Mouse (Mus musculus): Measurements from ENCODE around the gene Ncam1. TPM values are rescaled to one million over a fixed set of nuclear protein-coding genes. Genes with fewer than 3 reads are reported as not detected.

Gene Ncam1
- polyA plus RNA-seq, 1 experiment from 2014 or later: 217 TPM

DNA sequence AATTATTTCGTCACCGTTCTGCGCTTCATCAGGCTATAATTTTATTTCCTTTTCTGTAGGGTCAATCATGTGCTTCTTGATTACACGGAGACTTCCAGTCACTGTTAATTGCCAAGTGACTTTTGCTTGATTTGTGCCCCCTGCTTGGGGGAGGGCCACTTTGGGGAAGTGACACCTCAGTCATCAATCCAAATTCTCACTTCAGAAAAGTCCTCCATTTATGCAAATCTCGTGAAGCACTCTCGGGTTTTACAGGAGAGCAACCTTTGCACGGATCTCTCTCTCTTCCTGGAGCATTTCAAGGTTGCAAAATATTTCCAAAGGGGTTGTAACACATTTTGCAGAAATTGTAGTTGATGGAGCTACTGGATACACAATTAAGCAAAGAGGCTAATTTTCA, 267.5 kb downstream of the Ncam1 start:
- no peaks in the 10 kb centered on the region for H3K9me3 ChIP-seq (replicated peaks)
- peaks cover 55% of the 10 kb centered on the region for H3K4me1 ChIP-seq
- H3K4me3 ChIP-seq: no peak overlapping the region
- 63% methylated on average over 7 of the region's 7 CpGs for WGBS
- ATAC-seq: no peak
- no peak overlapping the region for H3K9ac ChIP-seq
- H3K27me3 ChIP-seq: no peaks in the 10 kb centered on the region
- H3K36me3 ChIP-seq (ENCODE audit: poor library complexity, severe bottlenecking): peaks cover 14% of the 10 kb centered on the region
- H3K4me2 ChIP-seq: no peak overlapping the region
- peak overlapping the region; percentile 19; the same call in 1 of the 2 replicates for H3K27ac ChIP-seq

GRCm38 (mm10) chr9:49530739-49531138, 268.0 kb downstream of the Ncam1 start:
- Histone ChIP-seq H3K4me1 (peaks cover 50% of the 10 kb centered on the region), H3K9ac (no peak overlapping the region), H3K36me3 (ENCODE audit: poor library complexity, severe bottlenecking) (peaks cover 14% of the 10 kb centered on the region), H3K4me2 (no peak overlapping the region), H3K9me3 (replicated peaks) (no peaks in the 10 kb centered on the region), H3K4me3 (no peak overlapping the region), H3K27ac (no peak overlapping the region), H3K27me3 (no peaks in the 10 kb centered on the region)
- WGBS: 68% methylated on average over 4 of the region's 4 CpGs
- ATAC-seq: no peak

DNA sequence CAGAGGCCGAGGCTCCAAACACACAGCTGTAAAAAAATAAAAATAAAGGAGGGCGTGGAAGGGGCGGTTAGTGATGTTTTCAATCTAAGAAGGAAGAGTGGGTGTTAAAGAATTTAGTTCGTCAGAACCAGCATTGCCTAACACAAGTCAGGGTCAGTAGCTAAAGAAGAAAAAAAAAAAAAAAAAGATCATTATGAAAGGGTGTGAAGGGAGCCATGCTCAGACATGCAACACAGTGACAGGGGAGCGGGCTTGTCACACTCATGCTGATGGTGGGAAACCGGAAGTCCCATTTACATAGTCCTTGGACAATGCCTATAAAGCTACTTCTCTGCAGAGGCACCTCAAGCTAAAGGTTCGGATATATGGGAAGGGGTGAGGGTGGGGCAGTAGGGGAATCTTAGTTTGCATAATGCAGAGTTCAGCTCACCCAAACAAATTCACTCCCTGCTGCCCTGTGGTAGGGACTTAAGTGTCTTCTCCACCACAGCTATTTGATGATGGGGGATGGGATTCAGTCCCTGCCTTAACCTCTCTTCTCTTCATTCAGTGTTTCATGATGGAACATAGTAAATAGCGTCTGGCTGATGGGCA, 269.3 kb downstream of the Ncam1 start:
- WGBS: 68% methylated on average over 8 of the region's 8 CpGs
- Histone ChIP-seq H3K27me3 (no peaks in the 10 kb centered on the region), H3K4me3 (no peak overlapping the region), H3K27ac (no peak overlapping the region), H3K4me2 (no peak overlapping the region), H3K4me1 (peaks cover 43% of the 10 kb centered on the region), H3K9me3 (replicated peaks) (no peaks in the 10 kb centered on the region), H3K9ac (no peak overlapping the region), H3K36me3 (ENCODE audit: poor library complexity, severe bottlenecking) (peaks cover 14% of the 10 kb centered on the region)
- ATAC-seq: no peak

DNA sequence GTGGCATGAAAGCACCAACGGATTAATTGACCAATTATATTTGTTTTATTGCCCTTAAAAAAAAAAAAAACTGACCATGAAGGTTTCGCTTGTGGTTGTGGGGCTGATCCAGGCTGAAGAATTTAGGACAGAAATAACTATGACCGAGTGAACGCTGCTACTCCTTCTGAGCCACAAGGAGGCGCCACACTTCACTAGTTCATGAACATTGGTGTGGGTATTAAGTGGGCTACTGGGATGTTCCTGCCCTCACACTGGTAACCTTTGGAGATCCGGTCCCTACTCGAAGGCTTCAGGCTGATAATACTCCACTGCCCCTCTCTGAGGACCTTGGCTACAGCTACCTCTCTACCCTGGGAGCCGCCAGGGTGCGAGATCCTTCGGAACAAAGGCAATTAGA, 269.8 kb downstream of the Ncam1 start:
- no peaks in the 10 kb centered on the region for H3K9me3 ChIP-seq (replicated peaks)
- H3K4me3 ChIP-seq: no peak overlapping the region
- ATAC-seq: peak; percentile 46; the same call in 1 of the 2 replicates
- H3K4me1 ChIP-seq: peaks cover 38% of the 10 kb centered on the region
- H3K27me3 ChIP-seq: no peaks in the 10 kb centered on the region
- H3K36me3 ChIP-seq (ENCODE audit: poor library complexity, severe bottlenecking): peaks cover 14% of the 10 kb centered on the region
- no peak overlapping the region for H3K27ac ChIP-seq
- H3K4me2 ChIP-seq: no peak overlapping the region
- no peak overlapping the region for H3K9ac ChIP-seq
- 52% methylated on average over 10 of the region's 10 CpGs for WGBS

DNA sequence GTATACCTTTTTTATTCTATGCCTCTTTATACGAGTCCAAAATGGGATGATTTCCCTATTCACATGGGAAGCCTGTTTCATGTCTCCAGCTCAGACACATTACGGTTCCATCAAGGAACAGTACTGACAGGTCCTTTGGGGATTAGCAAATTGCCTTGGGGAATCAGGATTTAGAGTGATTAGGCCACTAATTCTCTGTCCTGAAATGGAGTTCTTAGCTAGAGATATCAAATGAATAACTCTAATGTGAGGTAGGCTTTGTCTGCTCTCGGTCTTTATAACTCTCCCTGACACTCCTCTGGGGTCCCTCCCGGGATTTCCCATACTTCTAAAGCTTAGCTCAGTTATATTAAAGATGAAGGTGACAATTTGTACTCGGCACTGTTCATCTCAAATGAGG, 270.7 kb downstream of the Ncam1 start:
- Histone ChIP-seq H3K4me2 (no peak overlapping the region), H3K36me3 (ENCODE audit: poor library complexity, severe bottlenecking) (peaks cover 22% of the 10 kb centered on the region), H3K4me1 (peaks cover 31% of the 10 kb centered on the region), H3K4me3 (no peak overlapping the region), H3K27ac (no peak overlapping the region), H3K9me3 (replicated peaks) (no peaks in the 10 kb centered on the region), H3K9ac (no peak overlapping the region), H3K27me3 (no peaks in the 10 kb centered on the region)
- 43% methylated on average over 5 of the region's 5 CpGs for WGBS
- no peak for ATAC-seq

DNA sequence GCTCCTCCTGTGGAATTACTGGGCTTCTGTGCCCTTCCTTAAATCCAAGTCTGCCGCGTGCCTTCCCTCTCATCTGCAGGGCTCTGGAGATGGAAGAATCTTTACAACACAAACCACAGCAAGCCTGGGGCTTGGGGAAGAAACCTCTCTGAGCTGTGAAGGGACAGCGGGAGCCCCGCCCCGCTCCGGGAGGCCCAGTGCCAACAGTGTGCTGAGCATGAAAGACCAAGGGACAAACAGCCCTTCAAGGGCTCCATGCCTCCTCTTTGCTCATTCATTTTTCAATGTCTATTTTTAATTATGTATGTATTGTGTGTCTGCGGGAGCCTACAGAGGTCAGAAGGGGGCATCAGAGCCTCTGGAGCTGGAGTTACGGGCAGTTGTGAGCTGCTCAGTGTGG, 271.4 kb downstream of the Ncam1 start:
- Histone ChIP-seq H3K27me3 (no peaks in the 10 kb centered on the region), H3K36me3 (ENCODE audit: poor library complexity, severe bottlenecking) (peaks cover 24% of the 10 kb centered on the region), H3K4me2 (no peak overlapping the region), H3K9ac (no peak overlapping the region), H3K4me3 (no peak overlapping the region), H3K27ac (no peak overlapping the region; the same call in 1 of the 2 replicates), H3K4me1 (peaks cover 31% of the 10 kb centered on the region), H3K9me3 (replicated peaks) (no peaks in the 10 kb centered on the region)
- 38% methylated on average over 8 of the region's 8 CpGs for WGBS
- peak; percentile 33; the same call in 1 of the 2 replicates for ATAC-seq

DNA sequence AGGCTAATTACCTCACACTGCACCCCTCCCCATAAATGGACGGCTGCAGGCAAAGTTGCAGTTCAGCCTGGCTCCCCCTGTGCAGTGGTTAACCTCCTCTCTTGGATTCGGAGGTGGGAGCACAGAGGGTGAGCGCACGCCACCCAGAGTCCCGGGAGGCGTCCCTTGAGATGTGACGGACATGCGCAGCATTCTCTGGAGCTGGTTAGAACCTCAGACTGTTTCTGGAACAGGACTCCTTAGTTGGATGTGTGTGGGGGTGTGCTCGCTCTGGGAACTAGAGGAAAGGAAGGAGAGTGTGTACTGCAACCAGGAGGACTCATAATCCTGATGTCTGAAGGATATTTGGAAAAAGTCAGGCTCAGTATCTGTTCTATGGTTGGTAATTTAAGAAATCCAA, 274.0 kb downstream of the Ncam1 start:
- 84% methylated on average over 9 of the region's 9 CpGs for WGBS
- H3K27ac ChIP-seq: no peak overlapping the region

GRCm38 (mm10) chr9:49523881-49524280, 274.8 kb downstream of the Ncam1 start:
- no peaks in the 10 kb centered on the region for H3K27me3 ChIP-seq
- no peak for ATAC-seq
- no peaks in the 10 kb centered on the region for H3K9me3 ChIP-seq (replicated peaks)
- H3K4me1 ChIP-seq: peaks cover 17% of the 10 kb centered on the region
- H3K27ac ChIP-seq: no peak overlapping the region
- no peak overlapping the region for H3K4me3 ChIP-seq
- H3K4me2 ChIP-seq: no peak overlapping the region
- no peak overlapping the region for H3K9ac ChIP-seq
- H3K36me3 ChIP-seq (ENCODE audit: poor library complexity, severe bottlenecking): peaks cover 41% of the 10 kb centered on the region
- WGBS: 92% methylated on average over 9 of the region's 9 CpGs

More for the DNA sequence above, 274.0 kb downstream of the Ncam1 start:
- Histone ChIP-seq H3K4me1 (peaks cover 25% of the 10 kb centered on the region), H3K9ac (no peak overlapping the region), H3K4me3 (no peak overlapping the region), H3K4me2 (no peak overlapping the region), H3K27me3 (no peaks in the 10 kb centered on the region), H3K9me3 (replicated peaks) (no peaks in the 10 kb centered on the region), H3K36me3 (ENCODE audit: poor library complexity, severe bottlenecking) (peaks cover 32% of the 10 kb centered on the region)
- no peak for ATAC-seq

DNA sequence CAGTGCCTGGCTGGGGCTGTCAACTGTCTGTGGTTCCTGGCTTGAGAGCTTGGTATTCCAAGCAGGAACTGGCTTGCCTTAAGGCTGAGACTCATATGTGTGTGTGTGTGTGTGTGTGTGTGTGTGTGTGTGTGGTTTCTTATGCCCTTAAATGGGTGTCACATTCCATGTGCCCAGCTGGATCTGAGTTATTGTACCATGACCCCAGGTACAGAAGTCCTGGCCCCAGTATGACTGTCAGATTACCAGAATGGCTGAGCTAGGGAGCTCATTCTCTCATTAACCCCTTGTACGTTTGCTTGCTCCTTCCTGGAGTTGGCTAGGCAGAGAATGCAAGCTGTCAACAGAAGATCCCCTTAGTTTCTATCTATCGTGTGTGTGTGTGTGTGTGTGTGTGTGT, 284.4 kb downstream of the Ncam1 start:
- ATAC-seq: no peak
- H3K36me3 ChIP-seq (ENCODE audit: poor library complexity, severe bottlenecking): peaks cover 78% of the 10 kb centered on the region
- 86% methylated on average over 2 of the region's 2 CpGs for WGBS

DNA sequence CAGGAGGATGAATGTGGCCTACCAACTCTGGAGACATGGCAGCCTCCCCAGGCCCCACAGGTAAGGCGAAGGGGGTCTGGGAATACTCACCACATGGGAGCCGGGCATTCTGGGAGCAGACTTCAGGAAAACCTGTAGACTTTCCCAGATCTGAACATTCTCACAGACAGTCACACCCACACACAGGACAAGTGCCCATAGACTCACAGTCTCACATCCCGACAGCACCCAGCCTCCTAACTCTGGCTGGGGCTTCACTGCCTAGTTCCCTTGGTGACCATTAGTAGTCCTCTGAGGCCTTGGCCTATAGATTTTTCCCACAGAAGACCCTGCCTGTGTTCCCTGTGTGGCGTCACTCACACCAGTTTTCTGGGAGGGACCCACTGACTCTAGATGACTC, 288.1 kb downstream of the Ncam1 start:
- Histone ChIP-seq H3K9ac (no peak overlapping the region), H3K36me3 (ENCODE audit: poor library complexity, severe bottlenecking) (peaks cover 82% of the 10 kb centered on the region), H3K9me3 (replicated peaks) (no peaks in the 10 kb centered on the region), H3K4me2 (no peak overlapping the region), H3K27me3 (no peaks in the 10 kb centered on the region), H3K4me1 (peaks cover 4% of the 10 kb centered on the region; the same call in 1 of the 2 replicates), H3K4me3 (no peak overlapping the region), H3K27ac (no peak overlapping the region)
- ATAC-seq: no peak
- WGBS: 96% methylated on average over 4 of the region's 4 CpGs

More for the DNA sequence above, 284.4 kb downstream of the Ncam1 start:
- Histone ChIP-seq H3K27ac (no peak overlapping the region), H3K27me3 (no peaks in the 10 kb centered on the region), H3K4me1 (peaks cover 5% of the 10 kb centered on the region; the same call in 1 of the 2 replicates), H3K9ac (no peak overlapping the region), H3K4me2 (no peak overlapping the region), H3K9me3 (replicated peaks) (no peaks in the 10 kb centered on the region), H3K4me3 (no peak overlapping the region)

DNA sequence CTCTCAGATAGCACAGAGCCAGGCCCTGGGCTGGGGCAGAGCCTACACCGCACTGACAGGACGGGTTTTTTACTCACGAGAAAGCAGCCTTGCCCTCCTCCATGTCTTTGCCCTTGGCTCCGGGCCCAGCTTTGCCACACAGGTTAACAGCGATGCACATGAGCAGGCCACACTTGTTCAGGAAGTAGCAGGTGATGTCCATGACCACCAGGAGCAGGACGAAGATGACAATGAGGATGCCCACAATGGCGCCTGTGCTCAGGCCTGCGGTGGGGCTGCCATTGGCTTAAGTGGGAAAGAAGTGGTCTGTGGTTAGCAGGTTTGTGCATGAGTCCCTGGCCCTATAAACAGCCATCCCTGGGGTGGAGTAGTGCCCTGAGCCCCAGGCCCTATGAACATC, 289.1 kb downstream of the Ncam1 start:
- H3K9me3 ChIP-seq (replicated peaks): no peaks in the 10 kb centered on the region
- no peak overlapping the region for H3K9ac ChIP-seq
- no peaks in the 10 kb centered on the region for H3K27me3 ChIP-seq
- no peak overlapping the region for H3K4me2 ChIP-seq
- H3K4me1 ChIP-seq: 0 out of 2 replicates have a peak, but pooled peaks cover 1% of the 10 kb centered on the region
- no peak overlapping the region for H3K27ac ChIP-seq
- 98% methylated on average over 8 of the region's 8 CpGs for WGBS
- peaks cover 81% of the 10 kb centered on the region for H3K36me3 ChIP-seq (ENCODE audit: poor library complexity, severe bottlenecking)
- no peak for ATAC-seq
- no peak overlapping the region for H3K4me3 ChIP-seq

DNA sequence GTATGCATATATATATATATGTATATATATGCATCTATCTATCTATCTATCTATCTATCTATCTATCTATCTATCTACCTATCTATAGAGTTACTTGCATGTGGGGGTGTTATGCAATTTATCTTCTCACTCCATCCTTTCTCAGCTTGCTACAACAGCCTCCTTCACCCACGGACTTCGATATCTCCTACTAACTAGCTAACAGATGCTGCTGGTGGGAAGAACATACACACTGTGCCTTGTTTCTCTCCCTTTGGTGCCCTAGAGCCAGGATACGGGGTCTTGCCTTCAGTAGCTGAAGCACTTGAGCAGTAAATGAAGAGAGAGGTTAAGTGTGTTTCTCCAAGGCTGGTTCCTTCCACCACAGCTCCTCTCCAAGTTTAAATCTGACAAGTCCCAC, 289.6 kb downstream of the Ncam1 start:
- H3K4me1 ChIP-seq: 0 out of 2 replicates have a peak, but pooled peaks cover 3% of the 10 kb centered on the region
- no peak overlapping the region for H3K4me3 ChIP-seq
- no peaks in the 10 kb centered on the region for H3K27me3 ChIP-seq
- no peaks in the 10 kb centered on the region for H3K9me3 ChIP-seq (replicated peaks)
- H3K9ac ChIP-seq: no peak overlapping the region
- ATAC-seq: no peak
- peaks cover 75% of the 10 kb centered on the region for H3K36me3 ChIP-seq (ENCODE audit: poor library complexity, severe bottlenecking)
- 99% methylated on average over 3 of the region's 3 CpGs for WGBS
- no peak overlapping the region for H3K4me2 ChIP-seq
- no peak overlapping the region for H3K27ac ChIP-seq

All from forebrain, embryonic 13.5 days (tissue).